Mouse (Mus musculus): ENCODE data around the gene Cacna1g.

DNA sequence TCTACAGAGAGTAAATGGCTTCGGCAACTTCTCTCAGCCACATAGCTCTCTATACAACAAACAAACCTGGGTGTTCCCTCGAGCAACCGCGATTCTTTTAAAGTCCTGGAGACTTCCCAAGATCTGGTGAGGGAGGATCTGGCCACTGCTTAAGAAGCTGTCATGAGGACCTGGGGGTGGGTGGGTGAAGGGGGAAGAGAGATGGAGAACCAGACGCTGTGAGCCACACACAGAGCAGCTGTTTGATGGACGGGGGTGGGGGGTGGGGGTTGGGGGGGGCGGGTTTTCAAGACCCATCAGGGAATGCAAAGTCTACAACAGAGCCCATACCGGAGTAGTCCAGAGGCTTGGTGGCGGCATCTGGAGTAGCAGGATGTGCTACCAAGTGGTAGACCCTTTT, 39.5 kb upstream of the Cacna1g start:
- TF ChIP-seq CTCF (conservative IDR thresholded peaks at IDR 0.05 in 1 of 2, IDR thresholded peaks at IDR 0.05 in 1 of 2; ENCODE audit: low read depth in 2 of 2, low read length in 2 of 2) = no peak
- no peak for TF ChIP-seq CHD1 (IDR thresholded peaks at IDR 0.05; ENCODE audit: low read depth, low read length)
- no peak for TF ChIP-seq ZC3H11A (IDR thresholded peaks at IDR 0.05; ENCODE audit: low read depth, low read length)
- TF ChIP-seq EP300 (IDR thresholded peaks at IDR 0.05; ENCODE audit: low read length) = no peak
- no peak for TF ChIP-seq MAX (IDR thresholded peaks at IDR 0.05; ENCODE audit: low read length)
- TF ChIP-seq POLR2A (IDR thresholded peaks at IDR 0.05; ENCODE audit: low read depth, low read length) = no peak
- TF ChIP-seq SMC3 (IDR thresholded peaks at IDR 0.05; ENCODE audit: low read depth, low read length) = no peak
- no peak for TF ChIP-seq TBP (conservative IDR thresholded peaks at IDR 0.05; ENCODE audit: low read depth, low read length)
- TF ChIP-seq MYC (IDR thresholded peaks at IDR 0.05; ENCODE audit: low read depth, low read length) = no peak
- TF ChIP-seq MAFK (IDR thresholded peaks at IDR 0.05; ENCODE audit: insufficient replicate concordance, low read length) = no peak
